Mouse (Mus musculus): Measurements from ENCODE around the gene Sorcs3. TPM values are rescaled to one million over a fixed set of nuclear protein-coding genes. Genes with fewer than 3 reads are reported as not detected.

Sorcs3 gene
- total and polyA plus RNA-seq, 3 experiments: not detected

- Histone ChIP-seq H3K9ac (ENCODE audit: control insufficient read depth, low read depth, low read length, poor library complexity, severe bottlenecking) (no peak overlapping the region), H3K27me3 (ENCODE audit: control insufficient read depth in 1 of 2, insufficient read depth in 2 of 2, low read length in 2 of 2) (no peaks in the 10 kb centered on the region; a peak in 1 of 4 replicates), H3K79me2 (ENCODE audit: control insufficient read depth, insufficient read depth, low read length, poor library complexity) (no peaks in the 10 kb centered on the region), H3K9me3 (replicated peaks; ENCODE audit: insufficient read depth, low read length) (peaks cover 2% of the 10 kb centered on the region; the same call in 1 of the 2 replicates), H3K36me3 (ENCODE audit: control insufficient read depth in 1 of 2, insufficient read depth in 2 of 2, low read length in 2 of 2) (no peaks in the 10 kb centered on the region), H3K4me1 (ENCODE audit: control insufficient read depth in 1 of 2, insufficient read depth in 2 of 2, low read length in 2 of 2) (no peaks in the 10 kb centered on the region), H3K27ac (ENCODE audit: control insufficient read depth, low read depth, low read length) (no peak overlapping the region), H3K4me3 (ENCODE audit: control insufficient read depth in 1 of 2, insufficient read depth in 1 of 2, low read depth in 2 of 2, low read length in 2 of 2) (no peak overlapping the region)
- TF ChIP-seq NRF1 (IDR thresholded peaks at IDR 0.05; ENCODE audit: insufficient read depth, low read depth, low read length, poor library complexity, severe bottlenecking): no peak
- TF ChIP-seq CHD2 (IDR thresholded peaks at IDR 0.05; ENCODE audit: low read length): no peak
- no peak for DNase-seq (ENCODE audit: low read depth, low spot score)
Measured at GRCm38 (mm10) chr19:48337461-48337860, 131.6 kb downstream of the Sorcs3 start.

GRCm38 (mm10) chr19:48338098-48338497 lies 132.3 kb downstream of the Sorcs3 start:
- Histone ChIP-seq H3K27ac (ENCODE audit: control insufficient read depth, low read depth, low read length) (no peak overlapping the region), H3K9me3 (replicated peaks; ENCODE audit: insufficient read depth, low read length) (peaks cover 2% of the 10 kb centered on the region; the same call in 1 of the 2 replicates)

GRCm38 (mm10) chr19:48342770-48343169 lies 136.9 kb downstream of the Sorcs3 start:
- Histone ChIP-seq H3K27ac (ENCODE audit: control insufficient read depth, low read depth, low read length) (no peak overlapping the region), H3K9ac (ENCODE audit: control insufficient read depth, low read depth, low read length, poor library complexity, severe bottlenecking) (no peak overlapping the region), H3K9me3 (replicated peaks; ENCODE audit: insufficient read depth, low read length) (no peaks in the 10 kb centered on the region), H3K27me3 (ENCODE audit: control insufficient read depth in 1 of 2, insufficient read depth in 2 of 2, low read length in 2 of 2) (no peaks in the 10 kb centered on the region; a peak in 1 of 4 replicates), H3K4me3 (ENCODE audit: control insufficient read depth in 1 of 2, insufficient read depth in 1 of 2, low read depth in 2 of 2, low read length in 2 of 2) (no peak overlapping the region), H3K79me2 (ENCODE audit: control insufficient read depth, insufficient read depth, low read length, poor library complexity) (no peaks in the 10 kb centered on the region), H3K4me1 (ENCODE audit: control insufficient read depth in 1 of 2, insufficient read depth in 2 of 2, low read length in 2 of 2) (no peaks in the 10 kb centered on the region), H3K36me3 (ENCODE audit: control insufficient read depth in 1 of 2, insufficient read depth in 2 of 2, low read length in 2 of 2) (no peaks in the 10 kb centered on the region)
- no peak for TF ChIP-seq ETS1 (IDR thresholded peaks at IDR 0.05; ENCODE audit: low read depth, low read length)
- no peak for TF ChIP-seq MXI1 (IDR thresholded peaks at IDR 0.05; ENCODE audit: low read depth, low read length)
- no peak for TF ChIP-seq TCF12 (IDR thresholded peaks at IDR 0.05; ENCODE audit: low read depth, low read length)
- TF ChIP-seq USF1 (IDR thresholded peaks at IDR 0.05; ENCODE audit: low read depth, low read length): no peak
- no peak for TF ChIP-seq KAT2A (conservative IDR thresholded peaks at IDR 0.05; ENCODE audit: low read depth, low read length)
- TF ChIP-seq MYB (IDR thresholded peaks at IDR 0.05; ENCODE audit: low read depth, low read length): no peak
- TF ChIP-seq NELFE (IDR thresholded peaks at IDR 0.05; ENCODE audit: low read depth, low read length): no peak
- TF ChIP-seq POLR2AphosphoS5 (IDR thresholded peaks at IDR 0.05; ENCODE audit: borderline replicate concordance, low read depth, low read length): no peak
- no peak for TF ChIP-seq GABPA (IDR thresholded peaks at IDR 0.05; ENCODE audit: low read depth, low read length)
- no peak for TF ChIP-seq ELF1 (IDR thresholded peaks at IDR 0.05; ENCODE audit: low read depth, low read length)
- no peak for TF ChIP-seq MEF2A (IDR thresholded peaks at IDR 0.05; ENCODE audit: extremely low read depth, insufficient replicate concordance, low read depth, low read length, poor library complexity, severe bottlenecking)
- no peak for TF ChIP-seq UBTF (IDR thresholded peaks at IDR 0.05; ENCODE audit: borderline replicate concordance, insufficient read depth, low read depth, low read length)
- no peak for TF ChIP-seq RCOR1 (IDR thresholded peaks at IDR 0.05; ENCODE audit: low read depth, low read length)
- no peak for TF ChIP-seq MAFK (IDR thresholded peaks at IDR 0.05; ENCODE audit: borderline replicate concordance, low read depth, low read length)
- TF ChIP-seq SMC3 (IDR thresholded peaks at IDR 0.05; ENCODE audit: low read depth, low read length): no peak
- TF ChIP-seq MAZ (IDR thresholded peaks at IDR 0.05; ENCODE audit: low read depth, low read length): no peak
- no peak for TF ChIP-seq USF2 (IDR thresholded peaks at IDR 0.05; ENCODE audit: borderline replicate concordance in 1 of 2, insufficient read depth in 1 of 2, low read depth in 1 of 2, low read length in 2 of 2)
- no peak for TF ChIP-seq SIN3A (IDR thresholded peaks at IDR 0.05; ENCODE audit: low read length)
- TF ChIP-seq NRF1 (IDR thresholded peaks at IDR 0.05; ENCODE audit: insufficient read depth, low read depth, low read length, poor library complexity, severe bottlenecking): no peak
- no peak for TF ChIP-seq POLR2AphosphoS2 (IDR thresholded peaks at IDR 0.05; ENCODE audit: low read length)
- no peak for DNase-seq (ENCODE audit: low read depth, low spot score)

More at GRCm38 (mm10) chr19:48338098-48338497, 132.3 kb downstream of the Sorcs3 start:
- no peak overlapping the region for H3K9ac ChIP-seq (ENCODE audit: control insufficient read depth, low read depth, low read length, poor library complexity, severe bottlenecking)
- H3K79me2 ChIP-seq (ENCODE audit: control insufficient read depth, insufficient read depth, low read length, poor library complexity): no peaks in the 10 kb centered on the region
- no peak for TF ChIP-seq JUND (IDR thresholded peaks at IDR 0.05; ENCODE audit: low read depth, low read length)
- no peak for TF ChIP-seq KAT2A (conservative IDR thresholded peaks at IDR 0.05; ENCODE audit: low read depth, low read length)
- TF ChIP-seq ZC3H11A (IDR thresholded peaks at IDR 0.05; ENCODE audit: low read depth, low read length): no peak
- no peak for TF ChIP-seq CHD1 (IDR thresholded peaks at IDR 0.05; ENCODE audit: low read depth, low read length)
- TF ChIP-seq GATA1 (IDR thresholded peaks at IDR 0.05; ENCODE audit: low read depth, low read length): no peak
- TF ChIP-seq POLR2AphosphoS2 (IDR thresholded peaks at IDR 0.05; ENCODE audit: low read length): no peak
- no peak for TF ChIP-seq USF1 (IDR thresholded peaks at IDR 0.05; ENCODE audit: low read depth, low read length)
- no peak for TF ChIP-seq MAX (IDR thresholded peaks at IDR 0.05; ENCODE audit: low read length)
- TF ChIP-seq RAD21 (IDR thresholded peaks at IDR 0.05; ENCODE audit: low read depth, low read length): no peak
- TF ChIP-seq SIN3A (IDR thresholded peaks at IDR 0.05; ENCODE audit: low read length): no peak
- no peak for TF ChIP-seq EP300 (IDR thresholded peaks at IDR 0.05; ENCODE audit: low read depth in 1 of 2, low read length in 2 of 2)
- H3K36me3 ChIP-seq (ENCODE audit: control insufficient read depth in 1 of 2, insufficient read depth in 2 of 2, low read length in 2 of 2): no peaks in the 10 kb centered on the region
- no peak for DNase-seq (ENCODE audit: low read depth, low spot score)
- H3K27me3 ChIP-seq (ENCODE audit: control insufficient read depth in 1 of 2, insufficient read depth in 2 of 2, low read length in 2 of 2): no peaks in the 10 kb centered on the region; a peak in 1 of 4 replicates
- H3K4me3 ChIP-seq (ENCODE audit: control insufficient read depth in 1 of 2, insufficient read depth in 1 of 2, low read depth in 2 of 2, low read length in 2 of 2): no peak overlapping the region
- H3K4me1 ChIP-seq (ENCODE audit: control insufficient read depth in 1 of 2, insufficient read depth in 2 of 2, low read length in 2 of 2): no peaks in the 10 kb centered on the region
